Mouse (Mus musculus) heart, postnatal 14 days (tissue): ENCODE data around the gene Chmp2b. TPM values are rescaled to one million over a fixed set of nuclear protein-coding genes. Genes with fewer than 3 reads are reported as not detected.

Experiments
- DNase-seq, 2 experiments: peaks; one replicate each; pipeline ENCODE4 v3.0.0; 2021 to 2022
- intact Hi-C: fragments of 180-260 bp; cut with DNase I; formaldehyde crosslinking; loops from one replicate; pipeline ENCODE4 v1.15.1; 2025
- total RNA-seq, 2 experiments: library from RNA; stranded (reverse); gene quantifications; 2 replicates each; pipeline ENCODE4 v1.2.3; 2021

Chmp2b gene
- total RNA-seq, 2 experiments from 2014 or later = 50.2 to 52.3 TPM

DNA sequence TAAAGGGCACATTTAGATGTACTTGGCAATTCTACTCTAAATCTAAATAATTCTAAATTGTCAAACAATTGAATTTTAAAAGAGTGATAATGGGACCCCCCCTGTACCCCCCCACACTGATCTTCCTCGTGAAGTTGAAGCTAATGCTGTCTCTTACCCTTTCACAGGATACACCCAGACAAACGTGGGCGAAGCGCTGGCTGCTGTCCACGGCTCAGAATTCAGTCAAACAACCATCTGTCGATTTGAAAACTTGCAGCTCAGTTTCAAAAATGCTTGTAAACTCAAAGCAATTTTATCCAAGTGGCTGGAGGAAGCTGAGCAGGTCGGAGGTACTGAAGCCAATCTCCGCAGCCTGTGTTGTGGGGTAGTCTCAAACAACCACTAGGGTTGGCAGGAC lies 30.9 kb downstream of the Chmp2b start:
- no peak for DNase-seq
- intact Hi-C loops = no loop called here

GRCm38 (mm10) chr16:65529589-65529988 lies 32.9 kb downstream of the Chmp2b start:
- intact Hi-C loops = no loop called here
- DNase-seq = no peak

DNA sequence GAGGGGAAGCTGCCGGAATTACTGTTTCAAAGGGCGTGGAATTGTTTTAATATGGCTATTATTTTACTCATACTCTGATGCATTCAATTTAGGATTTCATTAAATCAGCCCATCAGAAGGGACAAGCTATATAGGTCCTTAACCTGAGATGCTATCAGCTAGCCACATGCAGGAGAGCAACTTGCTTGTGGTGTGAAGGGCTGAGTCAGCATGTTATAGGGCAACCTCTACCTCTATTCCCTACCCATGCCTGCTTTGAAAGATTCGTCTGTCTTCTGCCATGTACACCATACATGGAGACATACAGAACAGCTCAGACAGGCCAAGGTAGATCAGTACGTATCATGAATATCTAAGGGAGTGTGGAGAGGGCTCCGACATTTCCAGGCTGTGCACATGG lies 35.8 kb downstream of the Chmp2b start:
- intact Hi-C loops = no loop called here
- no peak for DNase-seq

DNA sequence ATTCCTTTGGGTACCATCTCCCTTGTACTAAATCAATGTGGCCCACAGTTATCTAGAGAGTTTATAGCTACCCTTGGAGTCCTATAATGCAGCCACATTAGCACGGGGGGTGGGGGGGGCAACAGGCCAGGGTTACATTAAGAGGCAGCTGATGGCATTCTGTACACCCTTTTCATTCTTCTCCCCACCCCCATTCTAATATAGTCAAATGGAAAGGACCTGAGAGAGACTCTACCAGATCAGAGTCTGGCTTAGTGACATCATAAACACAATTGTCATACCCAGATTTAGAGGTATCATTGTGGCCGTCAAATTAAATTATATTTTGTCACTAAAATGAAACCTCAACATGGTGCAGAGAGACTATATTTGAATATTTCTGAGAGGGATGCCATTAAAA lies 36.5 kb downstream of the Chmp2b start:
- intact Hi-C loops = no loop called here
- DNase-seq = no peak

- intact Hi-C loops = no loop called here
Observed at GRCm38 (mm10) chr16:65520211-65520610, 42.3 kb downstream of the Chmp2b start, which contains the start of gene Pou1f1. Pou1f1 (plus strand) TSS chr16:65520511.

GRCm38 (mm10) chr16:65514223-65514622 lies 48.3 kb downstream of the Chmp2b start:
- no peak for DNase-seq
- intact Hi-C loops = no loop called here

More at GRCm38 (mm10) chr16:65520211-65520610, 42.3 kb downstream of the Chmp2b start, which contains the start of gene Pou1f1:
- no peak for DNase-seq

GRCm38 (mm10) chr16:65497049-65497448 lies 65.5 kb downstream of the Chmp2b start:
- peak; percentile 16 to 29 for DNase-seq
- intact Hi-C loops = loop anchor here (5.0 kb wide), 1 partner anchor 590 kb away; no protein-coding TSS in a partner anchor

DNA sequence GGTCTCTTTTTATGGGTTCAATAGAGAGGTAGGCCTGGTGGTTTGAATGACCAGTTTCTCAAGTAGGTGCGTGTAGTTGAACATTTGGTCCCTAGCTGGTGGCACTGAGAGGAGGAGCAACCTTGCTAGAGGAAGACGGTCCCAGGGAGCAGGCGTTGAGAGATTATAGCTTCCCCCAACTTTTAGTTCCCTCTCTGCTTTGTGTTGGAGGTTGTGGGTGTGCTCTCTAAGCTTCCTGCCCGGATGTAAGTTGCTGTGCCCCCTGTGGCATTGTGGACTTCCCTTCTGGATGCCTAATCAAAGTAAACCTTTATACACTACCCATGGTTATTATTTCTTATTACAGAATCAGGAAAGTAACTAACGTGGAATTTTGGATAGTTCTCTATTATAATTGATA lies 66.5 kb downstream of the Chmp2b start:
- DNase-seq = no peak
- intact Hi-C loops = loop anchor here (5.0 kb wide), 1 partner anchor 589 kb away; no protein-coding TSS in a partner anchor

Other genes starting within 250 kb of the Chmp2b start
- gene Pou1f1, start 42.2 kb downstream of the Chmp2b start, total RNA-seq = not detected